Mouse (Mus musculus) retina, postnatal 7 days (tissue): ENCODE results near the gene Iqgap2.

Experiments used
- DNase-seq: peaks from one replicate; pipeline ENCODE4 v3.0.0-alpha.2; 2012; ENCODE audit warnings: low read depth, low spot score

The Iqgap2 gene

DNA sequence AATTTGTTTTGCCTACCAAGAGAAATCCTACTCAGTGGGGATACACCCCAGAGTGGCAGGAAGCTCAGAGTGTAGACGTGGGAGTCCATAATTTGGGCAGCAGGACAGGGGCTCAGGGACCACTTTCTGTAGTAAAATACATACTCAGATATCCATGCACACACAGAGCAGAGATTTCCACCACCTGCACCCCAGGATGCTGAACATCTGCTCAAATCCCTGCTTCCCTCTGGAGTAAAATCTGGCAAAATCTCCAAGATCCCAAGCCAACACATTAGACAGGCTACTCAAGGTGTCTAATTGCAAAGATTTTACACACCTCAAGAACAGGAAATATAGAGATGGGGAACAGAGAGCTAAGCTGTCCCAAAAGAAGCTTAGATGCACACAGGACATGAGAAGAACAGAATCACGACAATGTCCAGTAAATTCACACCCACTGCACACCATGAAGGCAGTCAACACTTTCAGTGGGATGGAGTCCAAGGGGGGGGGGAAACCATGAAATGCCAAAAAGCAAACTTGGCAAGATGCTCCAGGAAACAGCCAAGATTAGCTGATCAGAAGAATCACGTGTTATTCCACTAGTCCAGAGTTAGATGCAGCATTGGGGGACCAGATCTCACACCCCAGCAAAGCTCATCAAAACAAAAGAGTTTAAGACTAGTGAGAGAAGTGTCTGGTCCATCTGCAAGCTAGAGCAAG, 177.3 kb downstream of the Iqgap2 start:
- no peak for DNase-seq

DNA sequence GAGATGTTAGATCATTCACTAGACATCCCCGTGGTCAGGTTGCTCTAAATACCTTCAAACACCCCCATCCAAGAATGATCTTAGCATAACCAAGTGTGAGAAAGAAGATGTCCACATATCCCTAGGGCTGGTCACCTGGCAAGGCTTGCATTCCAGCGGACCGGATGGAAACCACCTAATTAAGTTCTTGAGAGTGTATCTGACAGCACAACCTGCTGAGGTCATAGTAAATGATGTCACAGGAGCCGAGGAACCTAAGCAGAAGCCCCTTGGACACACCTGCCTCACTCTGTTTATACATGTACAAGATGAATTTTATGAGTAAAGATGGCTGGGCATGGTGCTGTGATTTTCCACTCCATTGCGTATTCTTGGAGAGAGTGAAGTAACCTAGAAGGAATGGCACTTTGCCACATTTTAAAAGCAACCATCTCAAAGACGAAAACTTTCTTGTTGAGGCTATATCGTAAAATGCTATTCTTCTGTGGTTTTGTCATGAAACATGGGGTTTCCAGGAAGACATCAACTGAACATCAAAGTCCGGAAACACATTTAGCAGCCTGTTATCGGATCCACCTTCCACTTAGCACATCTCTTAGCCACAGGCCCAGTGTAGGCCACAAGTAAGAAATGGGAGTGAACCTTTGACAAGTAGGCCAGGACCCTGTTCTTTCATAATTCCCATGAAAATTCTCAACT, 179.0 kb downstream of the Iqgap2 start:
- DNase-seq: no peak

DNA sequence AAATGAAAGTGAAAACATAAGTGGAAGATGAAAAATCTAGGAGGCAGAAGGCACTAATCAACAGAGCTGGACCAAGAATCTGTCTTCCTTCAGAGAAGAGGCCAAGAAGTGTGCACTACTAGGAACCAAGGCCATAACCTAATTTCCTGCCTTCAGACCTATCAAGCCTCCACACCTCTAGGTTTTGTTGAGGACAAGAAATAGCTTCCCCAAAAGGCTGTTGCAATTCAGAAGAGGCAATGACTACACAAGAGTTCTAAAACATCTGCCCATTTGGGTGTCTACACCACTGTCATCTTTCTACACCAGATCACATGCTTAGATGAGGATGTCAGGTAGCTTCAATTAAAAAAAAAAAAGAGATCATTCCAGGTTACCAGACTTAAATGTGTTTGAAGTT, 179.7 kb downstream of the Iqgap2 start:
- DNase-seq: no peak

DNA sequence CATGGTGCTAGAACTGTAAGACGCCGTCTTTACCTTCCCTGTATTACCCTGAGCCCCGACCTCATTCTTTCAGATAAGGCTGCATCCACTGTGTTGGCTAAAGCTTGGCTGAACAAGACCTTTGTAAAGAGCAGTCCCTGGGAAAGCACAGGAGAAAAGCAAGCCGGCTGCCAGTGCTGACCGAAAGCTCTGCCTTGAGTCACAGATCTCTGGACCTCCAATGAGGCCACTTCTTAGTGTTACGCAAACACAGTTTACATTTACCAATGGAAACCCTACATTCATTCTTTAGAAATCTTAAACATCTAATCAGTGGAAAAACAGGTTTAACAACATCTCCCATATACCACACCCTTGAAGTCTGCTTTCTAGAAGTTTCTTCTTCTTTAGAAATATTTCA, 186.1 kb downstream of the Iqgap2 start:
- no peak for DNase-seq

DNA sequence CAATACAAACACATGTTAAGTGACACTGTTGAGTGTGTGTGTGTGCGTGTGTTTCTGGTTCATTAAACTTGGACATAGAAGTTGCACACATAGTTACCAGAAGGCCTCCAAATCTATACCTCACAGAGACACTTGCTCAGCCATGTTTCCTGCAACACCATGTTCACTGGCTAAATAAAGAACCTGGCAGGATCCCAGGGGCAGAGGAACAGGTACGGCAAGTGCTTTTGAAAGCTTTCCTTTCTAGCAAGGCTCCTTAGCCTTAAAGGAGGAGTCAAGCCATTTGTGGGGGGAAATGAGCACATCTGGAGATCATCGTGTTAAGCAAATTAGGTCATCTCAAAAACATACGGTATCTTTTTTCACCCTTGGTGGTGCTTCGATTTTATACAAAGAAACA, 188.3 kb downstream of the Iqgap2 start:
- no peak for DNase-seq

DNA sequence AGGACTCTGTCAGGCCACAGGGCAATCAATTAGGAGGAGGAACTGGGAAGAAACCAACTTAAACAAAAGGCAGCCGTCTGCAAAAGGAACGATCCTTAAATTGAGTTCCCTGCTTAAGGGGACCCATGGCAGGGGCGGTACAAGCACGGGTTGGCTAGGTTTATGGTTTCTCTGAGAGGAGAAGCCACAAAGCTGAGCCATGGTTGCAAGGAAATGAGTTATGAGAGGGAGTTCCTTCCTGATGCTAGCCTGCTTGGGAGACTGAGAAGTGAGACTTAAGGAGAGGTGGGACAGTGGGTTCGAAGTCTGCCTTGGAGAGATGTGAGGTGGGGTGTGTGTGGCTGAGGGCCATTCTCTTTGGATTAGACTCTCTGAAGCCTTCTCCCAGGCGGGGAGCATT, 193.8 kb downstream of the Iqgap2 start:
- DNase-seq: no peak

DNA sequence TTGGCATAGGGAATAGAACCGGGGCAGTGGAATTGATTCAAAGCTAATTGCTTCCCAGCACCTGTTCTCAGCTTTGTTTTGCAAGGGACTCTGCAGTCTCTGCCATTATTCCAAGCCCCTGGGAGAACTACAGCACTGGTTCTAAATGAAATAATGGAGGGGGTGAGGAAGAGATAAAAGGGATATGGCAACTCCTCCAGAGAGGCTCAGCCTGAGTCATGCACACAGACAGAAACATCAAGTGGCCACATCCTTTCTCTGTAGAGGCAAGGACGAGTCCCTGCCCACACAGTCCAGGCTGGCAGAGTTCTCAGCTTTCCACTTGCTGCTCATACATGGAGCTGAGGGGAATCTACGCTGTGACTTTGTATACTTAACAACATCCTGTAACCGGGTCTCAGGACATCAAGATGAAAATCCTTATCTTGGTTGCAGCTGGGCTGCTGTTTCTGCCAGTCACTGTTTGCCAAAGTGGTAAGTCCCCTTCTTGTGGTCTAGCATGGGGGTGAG, 195.0 kb downstream of the Iqgap2 start, which contains the start of gene F2rl2:
TSS of gene F2rl2 (plus strand) at position 200 of the 510 bp plus-strand sequence.
- no peak for DNase-seq

DNA sequence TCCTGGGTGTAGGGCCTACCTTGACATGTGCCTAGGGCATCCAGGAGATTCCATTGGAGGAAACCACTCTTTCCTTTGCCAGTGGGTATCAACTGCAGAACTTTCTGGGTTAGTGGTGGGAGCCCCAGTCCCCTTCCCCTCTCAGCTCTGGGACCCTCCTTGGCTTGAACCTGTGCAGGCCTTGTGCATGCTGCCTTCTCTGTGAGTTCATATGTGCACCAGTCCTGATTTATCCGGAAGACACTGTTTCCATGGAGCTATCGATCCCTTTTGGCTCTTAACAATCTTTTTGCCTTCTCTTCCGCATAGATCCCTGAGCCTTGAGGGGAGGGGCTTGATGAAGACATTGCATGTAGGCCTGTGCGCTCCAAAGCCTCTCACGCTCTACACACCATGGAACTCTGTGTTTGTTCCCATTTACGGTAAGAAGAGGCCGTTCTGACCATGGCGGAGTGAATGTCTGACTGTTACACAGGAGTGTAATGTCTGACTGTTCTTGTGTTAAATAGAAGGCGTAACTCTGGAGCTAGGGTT, 195.5 kb downstream of the Iqgap2 start:
- DNase-seq: no peak

DNA sequence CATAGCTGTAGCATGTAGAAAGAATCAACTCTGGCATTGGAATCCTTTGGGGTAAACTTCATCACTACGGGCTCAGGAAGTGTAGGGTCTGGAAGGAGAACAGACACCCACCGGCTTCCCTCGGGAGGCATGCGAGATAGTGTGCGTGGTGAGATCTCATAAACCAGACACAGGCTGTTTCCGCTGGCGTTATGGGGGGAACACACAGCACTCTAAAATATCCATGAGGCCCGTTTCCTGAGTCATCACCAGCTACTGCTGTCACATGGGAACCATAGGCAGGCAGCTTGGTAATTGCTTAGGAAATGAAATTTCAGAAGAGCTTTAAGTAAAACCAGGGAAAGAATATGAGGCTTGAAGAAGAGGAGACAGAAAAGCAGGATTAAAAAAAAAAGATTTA, 199.5 kb downstream of the Iqgap2 start:
- no peak for DNase-seq

DNA sequence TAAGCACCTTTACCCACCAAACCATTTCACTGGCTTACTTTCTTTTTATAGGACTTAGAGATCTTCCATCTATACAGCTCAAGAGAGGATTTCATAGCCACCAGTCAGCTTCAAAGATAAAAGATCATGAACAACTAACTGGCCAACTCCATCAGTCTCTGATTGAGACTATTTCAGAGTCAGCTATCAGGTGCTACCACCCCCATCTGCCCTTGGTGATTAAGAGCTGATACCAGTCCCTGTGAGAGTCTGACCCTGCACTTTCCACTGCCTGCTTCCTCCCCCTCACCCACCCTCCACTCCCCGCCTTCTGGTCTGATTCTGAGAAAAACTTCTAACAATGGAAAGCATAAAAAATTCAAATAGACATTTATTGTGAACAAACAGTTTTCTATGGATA, 203.1 kb downstream of the Iqgap2 start:
- no peak for DNase-seq

DNA sequence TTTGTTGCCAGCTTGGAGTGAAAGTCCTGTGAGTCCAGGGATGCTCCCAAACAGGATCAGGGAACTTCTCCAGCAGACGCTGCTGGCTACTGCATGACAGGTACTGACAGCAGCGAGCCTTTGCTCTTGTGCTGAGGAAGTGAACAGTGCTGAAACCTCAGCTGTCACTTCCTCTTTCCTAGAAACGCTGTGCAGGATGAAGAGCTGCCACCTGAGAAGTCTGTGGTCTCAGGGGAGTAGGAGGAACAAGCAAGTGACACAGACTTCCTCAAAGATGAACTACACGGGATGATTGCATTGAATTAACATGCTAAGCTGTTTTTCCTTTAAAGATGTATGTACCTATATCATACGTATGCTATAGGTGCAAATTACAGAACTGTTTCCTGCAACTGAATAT, 206.0 kb downstream of the Iqgap2 start:
- DNase-seq: no peak

DNA sequence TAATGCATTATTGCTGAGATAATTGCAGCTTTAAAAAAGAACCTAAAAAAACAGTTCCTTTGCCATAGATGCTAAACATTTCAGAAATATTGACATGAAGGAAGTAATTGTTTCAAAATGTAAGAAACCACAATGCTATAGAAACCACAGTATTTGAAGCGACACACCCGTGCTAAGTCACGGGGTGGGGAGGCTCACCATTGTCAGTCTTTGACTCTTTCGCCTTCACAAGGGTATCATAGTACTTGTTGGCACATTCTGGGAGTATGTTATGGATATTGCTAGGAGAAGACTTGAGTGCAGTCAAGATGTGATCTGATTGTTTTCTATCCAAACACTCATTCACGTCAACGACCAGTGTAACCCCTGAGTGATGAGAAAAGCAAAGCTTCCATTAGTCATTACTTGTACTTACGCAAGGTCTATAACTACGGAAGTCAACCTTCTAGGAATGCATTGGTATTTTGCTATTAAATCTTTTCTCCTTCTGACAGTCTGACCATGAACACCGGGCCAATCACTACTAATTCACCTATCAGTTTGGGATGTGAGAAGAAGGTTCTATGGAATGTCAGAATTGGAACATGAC, 207.0 kb downstream of the Iqgap2 start:
- DNase-seq: no peak

DNA sequence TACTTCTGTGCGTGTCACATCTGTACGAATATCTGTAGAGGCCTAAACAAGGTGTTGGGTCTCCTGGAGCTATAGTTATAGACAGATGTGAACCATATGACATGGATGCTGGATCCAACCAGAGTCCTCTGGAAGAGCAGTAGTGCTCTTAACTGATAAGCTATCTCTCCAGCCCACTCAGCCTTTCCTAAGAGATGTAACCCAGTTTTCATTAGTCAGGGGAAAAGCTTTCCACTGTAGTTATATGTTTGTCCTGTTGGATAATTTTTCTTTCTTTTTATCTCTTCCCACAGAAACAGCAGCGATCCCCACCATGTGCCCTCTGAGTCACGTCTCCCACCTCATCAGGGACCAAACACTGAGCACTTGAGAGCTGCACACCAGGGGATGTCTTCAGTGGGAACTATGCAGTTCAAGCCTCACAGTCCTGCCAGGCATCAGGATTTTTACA, 212.2 kb downstream of the Iqgap2 start:
- DNase-seq: no peak

DNA sequence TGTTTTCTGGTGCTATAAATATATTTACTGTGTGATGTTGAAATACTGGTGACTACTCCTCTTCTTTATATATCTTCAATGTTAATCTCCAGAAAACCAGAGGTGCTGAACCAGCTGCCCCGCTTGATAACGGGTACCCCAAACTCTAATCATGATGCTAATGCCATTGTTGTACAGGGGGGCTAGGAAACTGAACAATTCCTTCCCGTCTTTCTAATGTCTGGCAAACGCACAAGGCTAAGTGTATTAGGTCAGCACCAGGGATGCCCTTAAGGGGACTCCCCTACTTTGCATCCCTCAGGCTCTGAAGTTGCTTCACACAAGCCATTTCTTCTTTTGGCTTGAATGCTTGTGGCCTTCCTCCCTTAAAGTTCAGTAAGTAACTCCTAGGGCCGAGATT, 212.6 kb downstream of the Iqgap2 start:
- DNase-seq: no peak

DNA sequence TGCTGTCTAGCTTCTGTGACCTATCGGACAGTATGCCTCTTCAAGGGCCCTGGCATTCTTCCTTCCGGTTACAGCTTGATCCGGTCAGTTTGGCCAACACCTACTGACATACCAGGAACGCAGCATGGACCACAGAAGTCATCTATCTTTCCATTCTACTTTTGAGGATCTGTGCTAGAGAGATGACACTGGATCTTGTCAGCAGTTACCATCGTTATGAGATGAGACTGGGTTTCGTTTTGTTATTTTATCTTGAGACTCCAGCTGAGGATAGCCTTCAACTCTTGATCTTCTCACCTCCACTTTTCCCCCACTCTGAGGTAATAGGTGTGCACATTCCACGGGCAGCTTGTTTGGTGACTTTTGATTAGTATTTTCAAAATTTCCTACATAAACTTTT, 219.3 kb downstream of the Iqgap2 start:
- DNase-seq: no peak

DNA sequence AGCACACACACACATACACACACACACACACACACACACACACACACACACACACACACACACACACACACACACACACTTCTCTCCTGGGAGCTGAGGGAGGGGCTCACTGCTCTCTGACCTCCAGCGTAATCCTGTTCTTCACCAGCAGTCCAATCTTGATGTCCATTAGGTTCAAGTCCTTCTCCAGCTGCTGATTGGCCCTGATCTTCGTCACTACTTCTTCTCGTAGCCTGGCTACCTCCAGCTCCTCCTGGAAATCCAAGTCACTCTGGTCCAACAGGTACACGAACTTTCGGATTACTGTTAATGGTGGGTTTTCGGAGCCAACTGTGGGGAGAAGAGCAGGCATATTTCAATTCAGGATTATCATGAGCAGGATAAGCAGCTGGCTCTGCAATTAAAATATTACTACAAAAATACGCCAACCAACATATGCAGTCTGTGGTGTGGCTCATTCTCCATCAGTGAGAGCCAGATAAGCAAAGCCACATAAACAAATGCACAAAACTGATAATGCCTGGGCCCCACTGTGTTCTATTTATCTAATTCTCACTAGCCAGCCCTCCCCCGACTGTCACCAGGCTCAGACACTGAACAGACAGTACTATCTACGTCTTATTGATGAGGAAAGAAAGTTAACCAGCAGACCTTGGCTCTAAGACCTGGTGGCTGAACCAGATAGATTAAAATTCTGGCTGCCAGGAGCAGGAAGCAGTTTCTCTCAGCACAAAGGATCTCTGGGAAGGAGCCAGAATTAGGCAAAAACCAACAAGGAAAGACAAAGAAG, 220.4 kb downstream of the Iqgap2 start:
- no peak for DNase-seq

DNA sequence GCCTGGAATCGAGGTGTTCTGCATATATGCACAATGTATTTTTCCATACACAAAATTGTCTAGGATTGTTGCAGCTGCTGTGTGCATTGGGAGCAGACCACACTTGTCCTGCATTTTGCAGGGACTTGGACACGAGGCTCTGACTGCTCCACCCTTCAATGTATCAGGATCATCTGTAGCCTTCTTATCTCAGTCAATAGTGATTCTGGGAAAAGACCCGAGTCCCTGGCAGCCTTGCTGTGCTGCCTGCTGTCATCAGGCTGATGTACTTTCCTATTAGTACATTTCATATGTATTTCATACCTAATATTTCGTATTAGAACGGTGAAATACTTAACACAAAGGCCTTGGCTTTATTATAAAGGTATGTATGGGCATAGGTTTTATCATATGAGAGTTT, 221.2 kb downstream of the Iqgap2 start:
- no peak for DNase-seq

DNA sequence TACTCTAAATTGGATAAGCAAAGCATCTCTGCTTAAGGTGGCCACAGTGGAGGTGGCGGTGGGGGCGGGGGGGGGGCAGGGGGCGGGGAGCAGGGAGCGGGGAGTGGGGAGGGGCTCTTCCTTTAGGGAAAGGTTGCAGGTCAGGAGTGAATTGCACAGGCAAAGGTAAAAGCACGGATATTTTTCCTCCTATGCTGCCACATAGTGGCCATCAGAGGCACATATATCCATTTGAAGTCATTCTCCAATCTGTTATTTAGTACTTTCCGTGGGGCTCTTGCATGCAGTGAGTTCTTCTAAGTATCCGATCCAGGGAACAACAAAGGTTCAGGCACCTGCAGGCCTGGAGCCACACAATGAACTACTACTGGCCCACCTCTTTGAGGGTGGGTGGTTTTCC, 224.5 kb downstream of the Iqgap2 start:
- no peak for DNase-seq

DNA sequence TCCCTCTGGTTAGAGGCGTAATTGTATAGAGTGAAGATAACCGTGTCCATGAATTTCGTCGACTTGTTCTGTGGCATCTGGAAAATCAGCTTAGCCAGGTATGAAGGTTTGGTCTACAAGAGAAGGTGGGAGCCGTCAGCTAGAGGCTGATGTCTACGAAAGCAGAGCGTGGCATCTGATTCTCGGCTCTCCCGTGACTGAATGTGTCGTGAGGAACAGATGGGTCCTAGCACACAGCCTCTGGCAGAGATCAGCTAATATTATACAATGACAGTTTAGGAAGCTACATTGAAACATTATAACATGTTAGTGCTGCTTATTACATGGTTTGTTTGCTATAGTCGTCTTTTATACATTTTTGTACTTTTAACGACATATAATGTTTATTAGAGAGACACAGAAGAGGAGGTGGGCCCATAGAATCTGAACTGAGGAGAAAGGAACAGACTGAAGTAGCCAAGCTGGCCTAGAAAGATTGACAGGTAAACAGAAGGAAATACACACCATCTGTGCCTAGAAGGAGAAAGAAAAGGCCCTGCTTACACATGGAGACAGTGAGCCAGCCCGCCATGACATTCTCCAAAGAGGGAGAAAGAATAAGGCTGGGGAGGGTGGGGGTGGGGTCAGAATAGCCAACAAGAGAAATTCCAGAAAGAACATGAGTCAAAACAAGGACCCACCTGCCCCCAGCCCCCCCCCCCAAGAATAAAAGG, 225.9 kb downstream of the Iqgap2 start:
- DNase-seq: no peak

DNA sequence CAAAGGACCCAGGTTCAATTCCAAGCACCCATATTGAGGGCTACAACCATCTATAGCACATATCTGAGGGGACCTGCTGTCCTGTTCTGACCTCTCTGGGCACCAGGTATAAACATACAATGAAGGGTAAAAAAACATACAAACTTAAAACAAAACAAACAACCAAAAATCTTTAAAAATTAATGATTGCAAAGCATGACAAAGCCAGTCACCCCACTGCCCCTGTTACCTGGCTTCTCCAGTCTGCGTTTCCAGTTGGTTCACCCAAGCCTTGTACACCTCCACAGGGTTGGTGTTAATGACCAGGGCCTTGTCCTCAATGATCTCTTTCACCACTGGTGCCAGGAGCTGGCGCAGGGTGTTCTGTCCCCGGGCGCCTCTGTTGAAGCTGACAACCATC, 227.9 kb downstream of the Iqgap2 start:
- DNase-seq: no peak

DNA sequence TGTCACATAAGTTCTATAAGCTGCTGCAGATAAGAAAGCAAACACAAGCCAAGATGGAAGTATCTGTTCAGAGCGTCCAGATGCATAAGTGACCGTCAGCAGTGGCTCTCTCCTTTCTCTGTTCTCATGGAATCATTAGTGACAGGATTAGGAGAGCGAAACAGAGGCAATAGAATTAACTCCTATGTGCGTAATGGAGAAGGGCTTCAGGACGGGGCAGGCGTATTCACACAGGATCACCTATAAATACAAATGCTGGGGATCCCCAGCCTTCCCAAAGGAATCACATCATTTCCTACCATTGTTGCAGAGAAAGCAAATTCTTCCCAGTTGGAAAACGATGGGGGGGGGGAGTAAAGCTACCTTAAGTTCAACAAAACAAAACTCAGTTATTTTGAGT, 232.3 kb downstream of the Iqgap2 start:
- DNase-seq: no peak
